Mouse (Mus musculus): Measurements from ENCODE around the gene Lsp1. TPM values are rescaled to one million over a fixed set of nuclear protein-coding genes. Genes with fewer than 3 reads are reported as not detected.

The Lsp1 gene
- polyA plus RNA-seq, 1 experiment from 2014 or later: 19.4 TPM

GRCm38 (mm10) chr7:142480661-142481060, 20.1 kb downstream of the Lsp1 start:
- no peak overlapping the region for H3K4me3 ChIP-seq
- H3K27ac ChIP-seq: peak overlapping the region; percentile 95
- WGBS: 97% methylated on average over 3 of the region's 3 CpGs

GRCm38 (mm10) chr7:142481186-142481567, 20.6 kb downstream of the Lsp1 start:
- H3K4me3 ChIP-seq: peak overlapping the region; percentile 47
- WGBS: 7% methylated on average over 5 of the region's 5 CpGs
- peaks cover 18% of the 10 kb centered on the region; the same call in 1 of the 2 replicates for H3K27me3 ChIP-seq (ENCODE audit: insufficient read depth, poor library complexity, severe bottlenecking)
- H3K27ac ChIP-seq: peak overlapping the region; percentile 95
- peaks cover 78% of the 10 kb centered on the region for H3K4me1 ChIP-seq (replicated peaks)
- no peaks in the 10 kb centered on the region for H3K36me3 ChIP-seq
- peak; percentile 79 for DNase-seq (ENCODE audit: low spot score)
- H3K9me3 ChIP-seq: no peaks in the 10 kb centered on the region

More at GRCm38 (mm10) chr7:142480661-142481060, 20.1 kb downstream of the Lsp1 start:
- peaks cover 18% of the 10 kb centered on the region; the same call in 1 of the 2 replicates for H3K27me3 ChIP-seq (ENCODE audit: insufficient read depth, poor library complexity, severe bottlenecking)
- DNase-seq (ENCODE audit: low spot score): no peak
- H3K36me3 ChIP-seq: no peaks in the 10 kb centered on the region
- no peaks in the 10 kb centered on the region for H3K9me3 ChIP-seq
- H3K4me1 ChIP-seq (replicated peaks): peaks cover 79% of the 10 kb centered on the region

GRCm38 (mm10) chr7:142481568-142482255, 21.1 kb downstream of the Lsp1 start:
- Histone ChIP-seq H3K4me1 (replicated peaks) (peaks cover 77% of the 10 kb centered on the region), H3K9me3 (no peaks in the 10 kb centered on the region), H3K36me3 (no peaks in the 10 kb centered on the region), H3K27me3 (ENCODE audit: insufficient read depth, poor library complexity, severe bottlenecking) (peaks cover 18% of the 10 kb centered on the region; the same call in 1 of the 2 replicates), H3K4me3 (peak overlapping the region; percentile 47), H3K27ac (peak overlapping the region; percentile 95)
- WGBS: 2% methylated on average over 22 of the region's 22 CpGs
- peak; percentile 68 for DNase-seq (ENCODE audit: low spot score)

- WGBS: 23% methylated on average over 6 of the region's 6 CpGs
- Histone ChIP-seq H3K27ac (peak overlapping the region; percentile 95), H3K36me3 (no peaks in the 10 kb centered on the region), H3K4me3 (peak overlapping the region; percentile 47), H3K27me3 (ENCODE audit: insufficient read depth, poor library complexity, severe bottlenecking) (peaks cover 18% of the 10 kb centered on the region; the same call in 1 of the 2 replicates), H3K9me3 (no peaks in the 10 kb centered on the region), H3K4me1 (replicated peaks) (peaks cover 77% of the 10 kb centered on the region)
- peak; percentile 50 for DNase-seq (ENCODE audit: low spot score)
These were observed 21.6 kb downstream of the Lsp1 start for GRCm38 (mm10) chr7:142482256-142482609.

GRCm38 (mm10) chr7:142483136-142483535, 22.5 kb downstream of the Lsp1 start:
- Histone ChIP-seq H3K27me3 (ENCODE audit: insufficient read depth, poor library complexity, severe bottlenecking) (peaks cover 18% of the 10 kb centered on the region; the same call in 1 of the 2 replicates), H3K36me3 (no peaks in the 10 kb centered on the region), H3K27ac (peak overlapping the region; percentile 95), H3K4me1 (replicated peaks) (peaks cover 77% of the 10 kb centered on the region), H3K4me3 (no peak overlapping the region), H3K9me3 (no peaks in the 10 kb centered on the region)
- WGBS: 63% methylated on average over 11 of the region's 11 CpGs
- DNase-seq (ENCODE audit: low spot score): no peak

GRCm38 (mm10) chr7:142484780-142485179, 24.2 kb downstream of the Lsp1 start:
- DNase-seq (ENCODE audit: low spot score): no peak
- 85% methylated on average over 12 of the region's 12 CpGs for WGBS
- Histone ChIP-seq H3K4me3 (no peak overlapping the region), H3K36me3 (peaks cover 6% of the 10 kb centered on the region; the same call in 1 of the 2 replicates), H3K4me1 (replicated peaks) (peaks cover 61% of the 10 kb centered on the region), H3K27me3 (ENCODE audit: insufficient read depth, poor library complexity, severe bottlenecking) (peaks cover 18% of the 10 kb centered on the region; the same call in 1 of the 2 replicates), H3K27ac (peak overlapping the region; percentile 76), H3K9me3 (no peaks in the 10 kb centered on the region)

- H3K27me3 ChIP-seq (ENCODE audit: insufficient read depth, poor library complexity, severe bottlenecking): peaks cover 18% of the 10 kb centered on the region; the same call in 1 of the 2 replicates
- DNase-seq (ENCODE audit: low spot score): no peak
- no peaks in the 10 kb centered on the region for H3K9me3 ChIP-seq
- 73% methylated on average over 8 of the region's 8 CpGs for WGBS
- peaks cover 48% of the 10 kb centered on the region for H3K4me1 ChIP-seq (replicated peaks)
- peak overlapping the region; percentile 84 for H3K27ac ChIP-seq
- H3K4me3 ChIP-seq: no peak overlapping the region
- H3K36me3 ChIP-seq: peaks cover 11% of the 10 kb centered on the region; the same call in 1 of the 2 replicates
These were observed 26.1 kb downstream of the Lsp1 start for GRCm38 (mm10) chr7:142486751-142487162.

GRCm38 (mm10) chr7:142487341-142487859, 26.8 kb downstream of the Lsp1 start:
- peak; percentile 77 for DNase-seq (ENCODE audit: low spot score)
- H3K4me1 ChIP-seq (replicated peaks): peaks cover 41% of the 10 kb centered on the region
- peaks cover 18% of the 10 kb centered on the region; the same call in 1 of the 2 replicates for H3K27me3 ChIP-seq (ENCODE audit: insufficient read depth, poor library complexity, severe bottlenecking)
- 19% methylated on average over 9 of the region's 9 CpGs for WGBS
- peak overlapping the region; percentile 84 for H3K27ac ChIP-seq
- H3K36me3 ChIP-seq: peaks cover 12% of the 10 kb centered on the region; the same call in 1 of the 2 replicates
- H3K9me3 ChIP-seq: no peaks in the 10 kb centered on the region
- peak overlapping the region; percentile 11; the same call in 1 of the 2 replicates for H3K4me3 ChIP-seq

- no peak for DNase-seq (ENCODE audit: low spot score)
- WGBS: 74% methylated on average over 3 of the region's 3 CpGs
- H3K4me1 ChIP-seq (replicated peaks): peaks cover 39% of the 10 kb centered on the region
- H3K27me3 ChIP-seq (ENCODE audit: insufficient read depth, poor library complexity, severe bottlenecking): peaks cover 14% of the 10 kb centered on the region; the same call in 1 of the 2 replicates
- H3K27ac ChIP-seq: peak overlapping the region; percentile 84
- peaks cover 12% of the 10 kb centered on the region; the same call in 1 of the 2 replicates for H3K36me3 ChIP-seq
- H3K9me3 ChIP-seq: no peaks in the 10 kb centered on the region
- no peak overlapping the region for H3K4me3 ChIP-seq
These were observed 27.4 kb downstream of the Lsp1 start for GRCm38 (mm10) chr7:142488053-142488452.

GRCm38 (mm10) chr7:142493535-142493934, 32.9 kb downstream of the Lsp1 start:
- peaks cover 17% of the 10 kb centered on the region for H3K4me1 ChIP-seq (replicated peaks)
- peaks cover 12% of the 10 kb centered on the region; the same call in 1 of the 2 replicates for H3K36me3 ChIP-seq
- no peaks in the 10 kb centered on the region for H3K9me3 ChIP-seq
- H3K4me3 ChIP-seq: no peak overlapping the region
- WGBS: 83% methylated on average over 8 of the region's 8 CpGs
- H3K27me3 ChIP-seq (ENCODE audit: insufficient read depth, poor library complexity, severe bottlenecking): no peaks in the 10 kb centered on the region
- H3K27ac ChIP-seq: 0 out of 2 replicates have a peak overlapping the region, but pooled peaks have one; percentile 35
- no peak for DNase-seq (ENCODE audit: low spot score)

GRCm38 (mm10) chr7:142496158-142496557, 35.5 kb downstream of the Lsp1 start:
- no peak overlapping the region for H3K4me3 ChIP-seq
- no peak for DNase-seq (ENCODE audit: low spot score)
- H3K4me1 ChIP-seq (replicated peaks): peaks cover 23% of the 10 kb centered on the region
- H3K27me3 ChIP-seq (ENCODE audit: insufficient read depth, poor library complexity, severe bottlenecking): no peaks in the 10 kb centered on the region
- H3K36me3 ChIP-seq: peaks cover 2% of the 10 kb centered on the region; the same call in 1 of the 2 replicates
- H3K27ac ChIP-seq: no peak overlapping the region
- 76% methylated on average over 3 of the region's 3 CpGs for whole genome bisulfite sequencing
- H3K9me3 ChIP-seq: no peaks in the 10 kb centered on the region

- Histone ChIP-seq H3K27ac (no peak overlapping the region), H3K4me3 (no peak overlapping the region)
- WGBS: 84% methylated on average over 5 of the region's 5 CpGs
These were observed 36.2 kb downstream of the Lsp1 start for GRCm38 (mm10) chr7:142496800-142497199.

GRCm38 (mm10) chr7:142497775-142498174, 37.2 kb downstream of the Lsp1 start:
- Histone ChIP-seq H3K9me3 (no peaks in the 10 kb centered on the region), H3K4me1 (replicated peaks) (peaks cover 22% of the 10 kb centered on the region), H3K4me3 (no peak overlapping the region), H3K27me3 (ENCODE audit: insufficient read depth, poor library complexity, severe bottlenecking) (no peaks in the 10 kb centered on the region), H3K27ac (no peak overlapping the region), H3K36me3 (no peaks in the 10 kb centered on the region)
- no peak for DNase-seq (ENCODE audit: low spot score)
- 90% methylated on average over 2 of the region's 2 CpGs for WGBS

More at GRCm38 (mm10) chr7:142496800-142497199, 36.2 kb downstream of the Lsp1 start:
- Histone ChIP-seq H3K36me3 (peaks cover under 1% of the 10 kb centered on the region; the same call in 1 of the 2 replicates), H3K4me1 (replicated peaks) (peaks cover 23% of the 10 kb centered on the region), H3K27me3 (ENCODE audit: insufficient read depth, poor library complexity, severe bottlenecking) (no peaks in the 10 kb centered on the region), H3K9me3 (no peaks in the 10 kb centered on the region)
- DNase-seq (ENCODE audit: low spot score): no peak
